Mouse (Mus musculus) heart, embryonic 10.5 days (tissue): ENCODE results near the gene Prepl. TPM values are rescaled to one million over a fixed set of nuclear protein-coding genes. Genes with fewer than 3 reads are reported as not detected.

Source experiments
- polyA plus RNA-seq: library from polyadenylated mRNA; unstranded; fragments of >200 nt; fragmentation: Nextera tagmentation; extraction: Ambion mirVana; gene quantifications from 2 replicates; pipeline ENCODE4 v1.2.1, GENCODE M21; 2016

Gene Prepl
- polyA plus RNA-seq, 1 experiment from 2014 or later = 21.8 TPM

Other genes with a start within 250 kb of the Prepl start
- gene Ppm1b, start 133.5 kb downstream of the Prepl start, polyA plus RNA-seq = 59.5 and 74.3 TPM in 2 replicates
- 0.09 and 0.33 TPM in 2 replicates for gene Slc3a1, start 61.9 kb downstream of the Prepl start, polyA plus RNA-seq
- 7.7 and 8.4 TPM in 2 replicates for gene Camkmt, start 311 bp upstream of the Prepl start, polyA plus RNA-seq